Mouse (Mus musculus) intestine, embryonic 15.5 days (tissue): ENCODE results near the gene Gm20458. TPM values are rescaled to one million over a fixed set of nuclear protein-coding genes. Genes with fewer than 3 reads are reported as not detected.

ENCODE experiments used
- ATAC-seq: fragments of 200-750 bp; cut with Nextera tagmentation; 2 replicates; pipeline ENCODE4 v1.8.0; 2017; ENCODE audit warnings: moderate TSS enrichment, moderate library complexity
- H3K27ac ChIP-seq: fragments of 300-500 bp; sonication (generic); 2 replicates; pipeline ENCODE4 v1.5.1; 2015; ENCODE audit warnings: mild to moderate bottlenecking, inconsistent platforms
- H3K27me3 ChIP-seq: fragments of 300-500 bp; sonication (generic); replicated peaks from 2 replicates; pipeline ENCODE4 v1.6.1; 2015; ENCODE audit warnings: inconsistent platforms
- H3K36me3 ChIP-seq: fragments of 300-500 bp; sonication (generic); 2 replicates; pipeline ENCODE4 v1.6.1; 2015; ENCODE audit warnings: inconsistent platforms
- H3K4me1 ChIP-seq: fragments of 300-500 bp; sonication (generic); replicated peaks from 2 replicates; pipeline ENCODE4 v1.6.1; 2015; ENCODE audit warnings: inconsistent platforms
- H3K4me2 ChIP-seq: fragments of 300-500 bp; sonication (generic); replicated peaks from 2 replicates; pipeline ENCODE4 v1.6.1; 2015; ENCODE audit warnings: mild to moderate bottlenecking, inconsistent platforms
- H3K4me3 ChIP-seq: fragments of 300-500 bp; sonication (generic); replicated peaks from 2 replicates; pipeline ENCODE4 v1.5.1; 2015; ENCODE audit warnings: inconsistent platforms
- H3K9ac ChIP-seq: fragments of 300-500 bp; sonication (generic); 2 replicates; pipeline ENCODE4 v1.6.1; 2015; ENCODE audit warnings: inconsistent platforms
- H3K9me3 ChIP-seq: fragments of 300-500 bp; sonication (generic); 2 replicates; pipeline ENCODE4 v1.6.1; 2016; ENCODE audit warnings: inconsistent platforms
- WGBS: fragments of 180-500 bp; shearing (Covaris S2); methylation state at CpG from one replicate; pipeline ENCODE4 v1.1.7; 2015; 5-methylcytosine and 5-hydroxymethylcytosine counted together
- polyA plus RNA-seq: library from polyadenylated mRNA; unstranded; fragments of >200 nt; fragmentation: Nextera tagmentation; extraction: Ambion mirVana; gene quantifications from 2 replicates; pipeline ENCODE4 v1.2.1, GENCODE M21; 2015

The Gm20458 gene
- polyA plus RNA-seq, 1 experiment from 2014 or later: 18.5 TPM

GRCm38 (mm10) chr2:164534315-164534714, 73.5 kb downstream of the Gm20458 start:
- H3K36me3 ChIP-seq: no peaks in the 10 kb centered on the region
- H3K27ac ChIP-seq: no peak overlapping the region
- ATAC-seq: no peak
- no peaks in the 10 kb centered on the region for H3K4me1 ChIP-seq
- H3K9me3 ChIP-seq: no peaks in the 10 kb centered on the region
- WGBS: 70% methylated on average over 10 of the region's 10 CpGs
- no peak overlapping the region for H3K4me2 ChIP-seq
- no peak overlapping the region for H3K4me3 ChIP-seq
- no peaks in the 10 kb centered on the region for H3K27me3 ChIP-seq
- H3K9ac ChIP-seq: no peak overlapping the region

- Histone ChIP-seq H3K27ac (no peak overlapping the region), H3K36me3 (no peaks in the 10 kb centered on the region), H3K4me2 (no peak overlapping the region), H3K9me3 (no peaks in the 10 kb centered on the region), H3K27me3 (no peaks in the 10 kb centered on the region), H3K9ac (no peak overlapping the region), H3K4me3 (no peak overlapping the region), H3K4me1 (0 out of 2 replicates have a peak, but pooled peaks cover 5% of the 10 kb centered on the region)
- ATAC-seq: no peak
- 72% methylated on average over 4 of the region's 4 CpGs for WGBS
These were observed 76.2 kb downstream of the Gm20458 start for GRCm38 (mm10) chr2:164537003-164537402.

Other genes with a start within 250 kb of the Gm20458 start
- 27.0 and 32.1 TPM in 2 replicates for gene Wfdc15b, start 239.3 kb upstream of the Gm20458 start, polyA plus RNA-seq
- not detected in 2 replicates for gene Svs2, start 222.5 kb upstream of the Gm20458 start, polyA plus RNA-seq
- gene Svs3b, start 204.3 kb upstream of the Gm20458 start, polyA plus RNA-seq: not detected in 2 replicates
- gene Svs4, start 182.5 kb upstream of the Gm20458 start, polyA plus RNA-seq: not detected in 2 replicates
- not detected in 2 replicates for gene Svs3a, start 171.7 kb upstream of the Gm20458 start, polyA plus RNA-seq
- not detected in 2 replicates for gene Svs6, start 144.2 kb upstream of the Gm20458 start, polyA plus RNA-seq
- not detected in 2 replicates for gene Svs5, start 128.2 kb upstream of the Gm20458 start, polyA plus RNA-seq
- gene Slpi, start 71.9 kb upstream of the Gm20458 start, polyA plus RNA-seq: 2.1 and 2.8 TPM in 2 replicates
- 16.1 and 40.7 TPM in 2 replicates for gene Rbpjl, start 57.8 kb upstream of the Gm20458 start, polyA plus RNA-seq
- gene Matn4, start 55.8 kb upstream of the Gm20458 start, polyA plus RNA-seq: 9.3 and 11.0 TPM in 2 replicates
- 120 and 126 TPM in 2 replicates for gene Sdc4, start 17.1 kb upstream of the Gm20458 start, polyA plus RNA-seq
- 51.1 and 61.9 TPM in 2 replicates for gene Sys1, start 4.0 kb upstream of the Gm20458 start, polyA plus RNA-seq
- gene Trp53tg5, start 12.8 kb downstream of the Gm20458 start, polyA plus RNA-seq: not detected in 2 replicates
- gene Dbndd2, start 25.1 kb downstream of the Gm20458 start, polyA plus RNA-seq: 4.7 and 14.8 TPM in 2 replicates
- gene Pigt, start 36.6 kb downstream of the Gm20458 start, polyA plus RNA-seq: 62.7 and 65.7 TPM in 2 replicates
- 53.3 and 57.4 TPM in 2 replicates for gene Wfdc2, start 101.4 kb downstream of the Gm20458 start, polyA plus RNA-seq
- not detected in 2 replicates for gene Spint3, start 112.5 kb downstream of the Gm20458 start, polyA plus RNA-seq
- gene Wfdc6a, start 124.5 kb downstream of the Gm20458 start, polyA plus RNA-seq: 0.85 and 1.7 TPM in 2 replicates
- gene Eppin, start 132.6 kb downstream of the Gm20458 start, polyA plus RNA-seq: not detected in 2 replicates
- not detected in 2 replicates for gene Wfdc6b, start 152.6 kb downstream of the Gm20458 start, polyA plus RNA-seq
- gene Wfdc8, start 152.7 kb downstream of the Gm20458 start, polyA plus RNA-seq: not detected in 2 replicates
- gene Wfdc16, start 177.8 kb downstream of the Gm20458 start, polyA plus RNA-seq: not detected in 2 replicates
- gene Wfdc10, start 195.1 kb downstream of the Gm20458 start, polyA plus RNA-seq: 0.56 and 0.72 TPM in 2 replicates
- not detected in 2 replicates for gene Wfdc9, start 195.6 kb downstream of the Gm20458 start, polyA plus RNA-seq
- gene Wfdc11, start 213.1 kb downstream of the Gm20458 start, polyA plus RNA-seq: not detected in 2 replicates
- gene Wfdc13, start 224.1 kb downstream of the Gm20458 start, polyA plus RNA-seq: 0.18 and 0.30 TPM in 2 replicates
- not detected in 2 replicates for gene Spint4, start 237.5 kb downstream of the Gm20458 start, polyA plus RNA-seq